Mouse (Mus musculus) erythroblast, embryonic 14.5 days (primary cell): ENCODE measurements around the gene Zfp746. TPM values are rescaled to one million over a fixed set of nuclear protein-coding genes. Genes with fewer than 3 reads are reported as not detected.
A peak's percentile ranks its signal among the peaks of the same experiment; 100 is the strongest.

Source experiments
- H3K27me3 ChIP-seq: 2 replicates; pipeline ENCODE4 v1.6.1; 2012; ENCODE audit warnings: inconsistent platforms; ENCODE audit not compliant: control insufficient read depth
- H3K36me3 ChIP-seq: 2 replicates; pipeline ENCODE4 v1.6.1; 2012; ENCODE audit warnings: mild to moderate bottlenecking, inconsistent platforms; ENCODE audit not compliant: control insufficient read depth
- H3K4me1 ChIP-seq: 2 replicates; pipeline ENCODE4 v1.6.1; 2012; ENCODE audit warnings: inconsistent platforms; ENCODE audit not compliant: control insufficient read depth
- H3K4me3 ChIP-seq: replicated peaks from 2 replicates; pipeline ENCODE3; 2012; ENCODE audit warnings: moderate library complexity, mild to moderate bottlenecking, inconsistent platforms
- H3K9me3 ChIP-seq: 2 replicates; pipeline ENCODE4 v1.6.1; 2012; ENCODE audit warnings: low read length, inconsistent platforms, mixed read lengths; ENCODE audit not compliant: control insufficient read depth
- GATA1 ChIP-seq: IDR thresholded peaks from 2 replicates; pipeline ENCODE4 v1.6.1; 2012; ENCODE audit warnings: low read length, inconsistent platforms, mixed read lengths
- TAL1 ChIP-seq: IDR thresholded peaks from 3 replicates; pipeline ENCODE4 v1.6.1; 2012; ENCODE audit warnings: low read length, inconsistent platforms, mixed read lengths
- polyA plus RNA-seq: library from polyadenylated mRNA; stranded (reverse); fragments of >175 nt; gene quantifications from 2 replicates; pipeline ENCODE4 v1.2.3, GENCODE M21; 2012

Gene Zfp746
- polyA plus RNA-seq, 1 experiment: 0.43 TPM

GRCm38 (mm10) chr6:48021678-48022077, 64.7 kb downstream of the Zfp746 start:
- no peaks in the 10 kb centered on the region for H3K27me3 ChIP-seq
- H3K4me3 ChIP-seq: no peak overlapping the region
- H3K9me3 ChIP-seq: peaks cover 10% of the 10 kb centered on the region
- H3K36me3 ChIP-seq: peaks cover 32% of the 10 kb centered on the region
- H3K4me1 ChIP-seq: no peaks in the 10 kb centered on the region
- TF ChIP-seq GATA1 (no peak), TAL1 (no peak)

GRCm38 (mm10) chr6:48020006-48020405, 66.4 kb downstream of the Zfp746 start:
- Histone ChIP-seq H3K4me1 (peaks cover 5% of the 10 kb centered on the region), H3K36me3 (peaks cover 18% of the 10 kb centered on the region), H3K27me3 (no peaks in the 10 kb centered on the region), H3K9me3 (peaks cover 6% of the 10 kb centered on the region), H3K4me3 (no peak overlapping the region)
- no peak for TF ChIP-seq TAL1
- TF ChIP-seq GATA1: no peak

GRCm38 (mm10) chr6:48016841-48017240, 69.6 kb downstream of the Zfp746 start:
- TF ChIP-seq TAL1 (no peak), GATA1 (no peak)
- no peak overlapping the region for H3K4me3 ChIP-seq
- H3K9me3 ChIP-seq: no peaks in the 10 kb centered on the region
- peaks cover 5% of the 10 kb centered on the region for H3K4me1 ChIP-seq
- H3K27me3 ChIP-seq: no peaks in the 10 kb centered on the region
- no peaks in the 10 kb centered on the region for H3K36me3 ChIP-seq

GRCm38 (mm10) chr6:48016090-48016521, 70.3 kb downstream of the Zfp746 start:
- peak overlapping the region; percentile 49 for H3K4me3 ChIP-seq
- H3K27me3 ChIP-seq: no peaks in the 10 kb centered on the region
- no peaks in the 10 kb centered on the region for H3K9me3 ChIP-seq
- TF ChIP-seq GATA1 (no peak), TAL1 (no peak)
- H3K4me1 ChIP-seq: peaks cover 5% of the 10 kb centered on the region
- H3K36me3 ChIP-seq: no peaks in the 10 kb centered on the region

Other genes starting within 250 kb of the Zfp746 start
- 0.32 and 0.48 TPM in 2 replicates for gene Zfp282, start 209.4 kb downstream of the Zfp746 start, polyA plus RNA-seq
- gene Zfp212, start 166.1 kb downstream of the Zfp746 start, polyA plus RNA-seq: 0.91 and 0.99 TPM in 2 replicates
- gene Zfp956, start 133.2 kb downstream of the Zfp746 start, polyA plus RNA-seq: 0.30 and 0.61 TPM in 2 replicates
- 0.81 and 0.94 TPM in 2 replicates for gene Zfp777, start 37.7 kb downstream of the Zfp746 start, polyA plus RNA-seq